Mouse (Mus musculus): ENCODE results near the gene Syndig1. TPM values are rescaled to one million over a fixed set of nuclear protein-coding genes. Genes with fewer than 3 reads are reported as not detected.

Gene Syndig1
- polyA plus RNA-seq, 1 experiment from 2014 or later, result 15.0 TPM

DNA sequence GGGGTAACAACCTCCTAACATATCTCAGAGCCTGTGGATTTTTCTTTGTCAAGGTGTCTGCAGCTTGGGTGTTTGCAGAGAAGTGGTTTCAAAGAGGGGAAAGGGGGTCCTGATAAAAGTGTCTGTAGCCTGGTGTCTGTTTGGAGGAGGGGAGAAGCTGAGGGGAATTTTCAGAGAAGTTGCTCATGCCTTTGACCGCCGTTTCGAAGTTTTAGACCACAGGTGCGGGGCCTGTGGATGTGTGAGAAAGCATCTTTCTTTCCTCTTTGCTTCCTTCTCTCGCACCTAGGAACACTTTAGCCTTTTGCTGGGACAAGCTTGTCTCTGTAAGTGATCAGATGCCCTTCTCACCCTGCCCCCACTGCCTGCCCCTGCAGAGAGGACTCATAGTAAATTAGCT lies 3.3 kb downstream of the Syndig1 start:
- 7% methylated on average over 5 of the region's 5 CpGs for WGBS
- Histone ChIP-seq H3K4me1 (peaks cover 20% of the 10 kb centered on the region), H3K27ac (no peak overlapping the region), H3K4me2 (replicated peaks) (peak overlapping the region; percentile 89), H3K27me3 (replicated peaks) (peaks cover 29% of the 10 kb centered on the region), H3K9ac (no peak overlapping the region), H3K36me3 (no peaks in the 10 kb centered on the region), H3K9me3 (no peaks in the 10 kb centered on the region), H3K4me3 (peak overlapping the region; percentile 57)
- ATAC-seq (ENCODE audit: low FRiP score, low read depth), result no peak

DNA sequence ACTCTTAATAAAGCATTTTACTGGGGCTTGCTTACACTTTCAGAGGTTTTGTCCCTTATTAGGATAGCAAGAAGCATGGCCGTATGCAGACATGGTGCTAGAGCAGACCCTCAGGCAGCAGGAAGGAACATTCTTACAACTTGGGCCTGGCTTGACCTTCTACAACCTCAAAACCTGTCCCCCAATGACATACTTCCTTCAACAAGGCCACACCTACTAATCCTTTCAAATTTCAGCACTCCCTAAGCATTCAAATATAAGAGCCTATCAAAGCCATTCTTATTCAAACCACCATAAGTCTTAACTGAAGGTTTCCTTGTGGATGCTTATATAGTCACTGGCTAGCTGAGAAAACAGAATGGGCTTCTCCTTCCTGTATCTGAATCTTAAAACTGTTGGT lies 6.1 kb downstream of the Syndig1 start:
- Histone ChIP-seq H3K9ac (no peak overlapping the region), H3K27ac (no peak overlapping the region), H3K4me2 (replicated peaks) (no peak overlapping the region), H3K36me3 (no peaks in the 10 kb centered on the region), H3K27me3 (replicated peaks) (peaks cover 25% of the 10 kb centered on the region), H3K9me3 (no peaks in the 10 kb centered on the region), H3K4me3 (no peak overlapping the region), H3K4me1 (peaks cover 17% of the 10 kb centered on the region)
- WGBS, result 83% methylated on average over 1 of the region's 1 CpGs
- no peak for ATAC-seq (ENCODE audit: low FRiP score, low read depth)

DNA sequence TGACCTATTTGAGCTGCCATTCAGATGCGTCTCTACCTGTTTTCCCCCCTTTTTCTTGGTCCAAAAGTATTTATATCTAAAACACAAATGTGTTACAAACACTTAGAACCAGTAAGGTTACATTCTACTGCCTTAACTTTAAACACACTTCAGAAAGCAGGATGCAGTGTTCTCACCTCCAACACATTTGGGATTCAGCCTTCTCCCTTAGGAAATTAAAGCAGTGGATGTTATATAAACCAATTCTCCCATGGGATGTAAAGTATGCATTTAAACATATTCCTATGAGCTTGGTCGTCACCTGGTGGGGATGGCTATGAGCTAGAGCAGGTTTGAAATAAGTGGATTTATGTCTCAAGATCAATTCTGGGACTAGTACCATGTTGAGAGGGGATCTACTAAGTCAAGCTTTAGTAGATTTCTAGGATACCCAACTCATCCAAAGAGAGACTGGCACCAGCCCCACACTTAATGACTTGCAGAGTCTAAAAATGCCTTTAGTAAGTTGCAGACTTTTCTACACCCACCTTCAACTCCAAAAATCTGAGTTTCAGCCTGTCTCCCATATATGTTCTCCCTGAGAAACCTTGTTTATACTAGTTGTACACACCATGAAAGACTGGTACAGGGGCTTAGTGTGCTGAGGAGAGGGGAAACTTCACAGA lies 7.6 kb downstream of the Syndig1 start:
- ATAC-seq (ENCODE audit: low FRiP score, low read depth), result no peak
- peaks cover 7% of the 10 kb centered on the region; the same call in 1 of the 2 replicates for H3K4me1 ChIP-seq
- H3K27me3 ChIP-seq (replicated peaks), result peaks cover 11% of the 10 kb centered on the region
- H3K9me3 ChIP-seq, result no peaks in the 10 kb centered on the region
- no peaks in the 10 kb centered on the region for H3K36me3 ChIP-seq
- no peak overlapping the region for H3K4me3 ChIP-seq
- no peak overlapping the region for H3K27ac ChIP-seq
- no peak overlapping the region for H3K9ac ChIP-seq
- no peak overlapping the region for H3K4me2 ChIP-seq (replicated peaks)
- 90% methylated on average over 2 of the region's 2 CpGs for WGBS

DNA sequence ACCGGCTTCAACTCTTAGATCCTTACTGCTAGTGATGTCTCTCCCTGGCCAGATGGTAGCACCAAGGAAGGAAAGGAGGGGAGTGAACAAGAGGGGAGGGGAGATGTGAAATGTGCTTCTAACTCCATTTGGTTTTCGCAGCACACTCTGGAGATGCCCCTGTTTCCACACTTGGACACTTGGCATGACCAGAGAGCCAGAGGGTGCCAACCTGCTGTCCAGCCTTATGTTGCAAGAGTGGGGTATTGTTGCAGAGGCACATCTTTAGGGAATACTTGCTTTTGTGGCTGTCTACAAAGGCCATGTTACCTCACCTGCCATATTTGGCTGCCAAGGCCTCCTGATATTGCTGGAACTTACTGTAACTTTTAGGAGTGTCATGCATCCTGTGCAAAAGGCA lies 10.7 kb downstream of the Syndig1 start:
- Histone ChIP-seq H3K4me2 (replicated peaks) (no peak overlapping the region), H3K9ac (no peak overlapping the region), H3K4me1 (no peaks in the 10 kb centered on the region), H3K4me3 (no peak overlapping the region), H3K27ac (no peak overlapping the region), H3K36me3 (no peaks in the 10 kb centered on the region), H3K9me3 (no peaks in the 10 kb centered on the region), H3K27me3 (replicated peaks) (no peaks in the 10 kb centered on the region)
- WGBS, result 78% methylated on average over 2 of the region's 2 CpGs
- no peak for ATAC-seq (ENCODE audit: low FRiP score, low read depth)

DNA sequence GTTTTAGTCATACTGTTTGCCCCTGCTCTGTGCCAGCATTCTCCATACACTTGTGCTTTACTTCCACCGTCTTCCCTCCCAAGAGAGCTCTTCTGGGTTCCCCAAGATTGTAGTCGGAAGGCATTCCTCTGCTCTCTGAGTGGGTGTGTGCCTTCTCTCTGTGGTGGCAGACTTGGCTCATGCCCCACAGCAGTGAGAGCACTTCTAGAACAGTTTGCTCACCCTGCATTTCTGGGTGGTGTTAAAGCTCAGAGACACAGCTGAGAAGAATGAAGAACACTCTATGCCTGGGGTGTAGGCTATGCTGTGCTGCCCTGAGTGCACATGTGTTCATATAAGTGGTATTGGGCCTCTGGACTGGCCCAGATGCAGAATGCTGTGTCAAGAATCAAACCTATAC lies 15.6 kb downstream of the Syndig1 start:
- H3K4me2 ChIP-seq (replicated peaks), result no peak overlapping the region
- H3K36me3 ChIP-seq, result no peaks in the 10 kb centered on the region
- H3K9ac ChIP-seq, result no peak overlapping the region
- H3K9me3 ChIP-seq, result no peaks in the 10 kb centered on the region
- ATAC-seq (ENCODE audit: low FRiP score, low read depth), result no peak
- H3K27me3 ChIP-seq (replicated peaks), result no peaks in the 10 kb centered on the region
- H3K4me1 ChIP-seq, result no peaks in the 10 kb centered on the region
- no peak overlapping the region for H3K4me3 ChIP-seq
- H3K27ac ChIP-seq, result no peak overlapping the region
- 79% methylated on average over 2 of the region's 2 CpGs for whole genome bisulfite sequencing

DNA sequence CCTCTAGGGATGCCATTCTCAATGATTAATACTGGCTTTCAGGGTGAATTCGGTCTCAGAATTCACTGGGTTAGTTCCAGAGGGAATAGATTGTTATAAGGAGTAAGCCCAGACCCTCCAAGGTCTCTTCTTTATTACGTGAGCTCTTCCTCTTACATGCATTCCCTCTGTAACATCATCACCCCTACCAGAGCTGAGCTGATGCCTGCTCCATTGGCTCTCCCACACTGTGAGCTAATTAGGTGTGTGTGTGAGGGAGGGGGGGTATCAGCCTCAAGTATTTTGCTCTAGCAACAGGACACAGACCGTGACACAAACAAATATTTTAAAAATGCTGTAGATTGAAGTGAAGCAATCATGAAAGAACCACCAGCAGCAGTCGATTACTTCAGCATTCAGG lies 19.8 kb downstream of the Syndig1 start:
- no peaks in the 10 kb centered on the region for H3K27me3 ChIP-seq (replicated peaks)
- ATAC-seq (ENCODE audit: low FRiP score, low read depth), result 0 out of 2 replicates have a peak, but pooled peaks have one; percentile 29
- H3K4me2 ChIP-seq (replicated peaks), result no peak overlapping the region
- no peak overlapping the region for H3K9ac ChIP-seq
- H3K4me3 ChIP-seq, result no peak overlapping the region
- no peaks in the 10 kb centered on the region for H3K9me3 ChIP-seq
- H3K27ac ChIP-seq, result no peak overlapping the region
- WGBS, result 68% methylated on average over 4 of the region's 4 CpGs
- H3K36me3 ChIP-seq, result no peaks in the 10 kb centered on the region
- no peaks in the 10 kb centered on the region for H3K4me1 ChIP-seq

DNA sequence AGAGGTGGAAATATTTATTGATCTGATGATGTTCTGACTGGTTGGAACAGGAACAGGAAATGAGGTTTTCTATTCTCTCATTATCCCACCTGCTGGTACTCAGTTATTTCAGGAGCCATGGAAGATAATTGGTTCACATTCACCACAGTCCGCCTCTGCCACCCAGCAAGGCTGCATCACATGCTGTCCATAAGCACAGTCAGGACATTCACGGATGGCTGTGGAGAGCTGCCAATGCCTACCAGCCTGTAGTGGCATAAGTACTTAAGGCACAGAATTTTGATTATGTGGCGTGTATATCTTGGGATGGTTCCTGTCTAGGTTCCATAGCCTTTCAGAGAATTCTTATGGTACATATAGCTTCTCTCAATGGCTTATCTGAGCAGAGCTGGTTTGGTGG lies 32.0 kb downstream of the Syndig1 start:
- ATAC-seq (ENCODE audit: low FRiP score, low read depth), result no peak
- H3K9ac ChIP-seq, result no peak overlapping the region
- no peaks in the 10 kb centered on the region for H3K4me1 ChIP-seq
- 87% methylated on average over 3 of the region's 3 CpGs for WGBS
- H3K4me2 ChIP-seq (replicated peaks), result no peak overlapping the region
- H3K4me3 ChIP-seq, result no peak overlapping the region
- H3K36me3 ChIP-seq, result no peaks in the 10 kb centered on the region
- H3K27me3 ChIP-seq (replicated peaks), result no peaks in the 10 kb centered on the region
- no peak overlapping the region for H3K27ac ChIP-seq
- no peaks in the 10 kb centered on the region for H3K9me3 ChIP-seq

DNA sequence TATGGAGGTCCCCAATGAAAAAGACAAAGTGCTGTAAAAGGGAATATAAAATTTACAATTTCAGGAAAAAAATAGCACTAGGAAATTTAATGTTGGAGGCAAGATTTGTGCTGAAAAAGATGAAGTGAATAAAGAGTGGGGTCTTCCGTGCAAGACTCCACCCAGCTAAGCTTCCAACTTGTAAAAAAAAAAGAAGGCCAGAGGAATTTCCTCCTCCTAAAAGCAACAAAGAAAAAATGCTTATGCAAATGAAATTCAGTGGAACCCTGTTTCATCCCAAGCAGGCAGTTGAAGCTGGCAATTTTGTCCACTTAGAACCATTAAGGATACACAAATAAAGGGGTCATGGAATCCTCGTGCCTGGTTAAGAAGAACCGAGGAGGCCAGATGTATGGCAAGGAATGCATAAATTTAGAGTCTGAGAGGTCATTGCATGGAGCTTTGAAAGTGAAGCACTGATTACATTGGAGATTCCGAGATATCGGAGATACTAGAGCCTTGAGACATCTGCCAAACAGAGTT lies 37.0 kb downstream of the Syndig1 start:
- H3K27me3 ChIP-seq (replicated peaks), result no peaks in the 10 kb centered on the region
- no peaks in the 10 kb centered on the region for H3K36me3 ChIP-seq
- 71% methylated on average over 5 of the region's 5 CpGs for WGBS
- H3K27ac ChIP-seq, result no peak overlapping the region
- H3K9ac ChIP-seq, result no peak overlapping the region
- no peak overlapping the region for H3K4me3 ChIP-seq
- no peak overlapping the region for H3K4me2 ChIP-seq (replicated peaks)
- ATAC-seq (ENCODE audit: low FRiP score, low read depth), result no peak
- no peaks in the 10 kb centered on the region for H3K9me3 ChIP-seq
- H3K4me1 ChIP-seq, result no peaks in the 10 kb centered on the region

DNA sequence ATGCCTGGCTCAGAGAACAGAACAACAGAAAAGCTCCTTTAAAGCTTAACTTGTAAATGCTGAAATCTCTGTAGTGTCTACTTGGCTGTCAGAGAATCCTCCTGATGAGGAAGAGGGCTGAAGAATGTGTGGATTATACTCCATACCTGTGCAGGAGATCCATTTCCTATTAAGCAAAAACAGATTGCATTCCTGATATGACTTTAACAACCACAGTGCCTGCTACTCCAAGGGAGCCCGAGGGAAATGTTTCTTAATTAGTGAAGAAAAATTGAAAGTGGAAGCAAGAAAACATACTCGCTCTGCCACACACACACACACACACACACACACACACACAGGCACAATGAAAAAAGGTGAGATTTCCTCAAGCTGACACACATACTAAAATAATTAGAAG lies 41.5 kb downstream of the Syndig1 start:
- no peak overlapping the region for H3K4me3 ChIP-seq
- H3K27me3 ChIP-seq (replicated peaks), result no peaks in the 10 kb centered on the region
- no peaks in the 10 kb centered on the region for H3K9me3 ChIP-seq
- no peak overlapping the region for H3K4me2 ChIP-seq (replicated peaks)
- ATAC-seq (ENCODE audit: low FRiP score, low read depth), result no peak
- H3K9ac ChIP-seq, result no peak overlapping the region
- WGBS, result 74% methylated on average over 2 of the region's 2 CpGs
- H3K27ac ChIP-seq, result no peak overlapping the region
- H3K36me3 ChIP-seq, result no peaks in the 10 kb centered on the region
- H3K4me1 ChIP-seq, result no peaks in the 10 kb centered on the region

DNA sequence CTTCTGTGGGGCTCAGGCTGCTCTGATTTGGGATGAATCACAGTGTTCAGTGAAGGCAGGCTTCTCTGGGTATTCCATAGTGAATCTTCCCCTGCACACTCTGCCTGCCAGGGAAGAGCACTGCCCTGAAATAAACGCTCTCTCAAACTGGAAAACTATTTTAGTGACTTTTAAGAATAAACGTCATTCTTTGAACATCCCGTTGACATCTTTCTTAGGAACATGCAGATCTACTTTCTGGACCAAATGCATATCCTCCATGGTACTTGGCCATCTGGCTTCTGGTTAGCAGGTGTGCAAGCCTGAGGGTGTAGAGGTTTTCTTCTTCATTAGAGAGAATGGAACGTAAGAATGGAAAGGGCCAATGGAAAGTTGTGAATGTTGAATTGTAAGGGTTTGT lies 43.5 kb downstream of the Syndig1 start:
- 88% methylated on average over 4 of the region's 4 CpGs for WGBS
- Histone ChIP-seq H3K4me3 (no peak overlapping the region), H3K36me3 (no peaks in the 10 kb centered on the region), H3K27ac (no peak overlapping the region), H3K4me1 (no peaks in the 10 kb centered on the region), H3K9me3 (no peaks in the 10 kb centered on the region), H3K9ac (no peak overlapping the region), H3K4me2 (replicated peaks) (no peak overlapping the region), H3K27me3 (replicated peaks) (no peaks in the 10 kb centered on the region)
- no peak for ATAC-seq (ENCODE audit: low FRiP score, low read depth)

DNA sequence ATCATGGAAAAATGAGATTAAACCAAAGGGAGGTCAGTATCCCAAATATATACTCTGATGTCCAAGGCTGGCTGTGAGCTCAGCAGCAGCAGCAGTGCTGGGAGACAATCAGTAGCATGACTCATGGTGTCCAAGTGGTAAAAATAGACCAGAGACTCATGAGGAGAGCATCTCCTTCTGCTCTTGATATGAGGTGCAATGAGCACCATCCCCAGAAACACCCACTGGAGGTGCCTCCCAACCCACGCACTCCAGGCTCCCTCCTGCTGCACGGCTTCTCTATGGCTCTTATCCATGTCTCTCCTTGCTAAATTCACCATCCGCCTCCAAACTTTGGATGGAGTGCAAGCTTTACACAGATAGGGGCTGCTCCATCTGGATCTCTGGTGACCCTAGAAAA lies 44.3 kb downstream of the Syndig1 start:
- no peaks in the 10 kb centered on the region for H3K36me3 ChIP-seq
- H3K27ac ChIP-seq, result no peak overlapping the region
- WGBS, result 93% methylated on average over 3 of the region's 3 CpGs
- no peak for ATAC-seq (ENCODE audit: low FRiP score, low read depth)
- no peaks in the 10 kb centered on the region for H3K4me1 ChIP-seq
- no peak overlapping the region for H3K4me2 ChIP-seq (replicated peaks)
- no peaks in the 10 kb centered on the region for H3K9me3 ChIP-seq
- no peak overlapping the region for H3K4me3 ChIP-seq
- no peaks in the 10 kb centered on the region for H3K27me3 ChIP-seq (replicated peaks)
- H3K9ac ChIP-seq, result no peak overlapping the region

DNA sequence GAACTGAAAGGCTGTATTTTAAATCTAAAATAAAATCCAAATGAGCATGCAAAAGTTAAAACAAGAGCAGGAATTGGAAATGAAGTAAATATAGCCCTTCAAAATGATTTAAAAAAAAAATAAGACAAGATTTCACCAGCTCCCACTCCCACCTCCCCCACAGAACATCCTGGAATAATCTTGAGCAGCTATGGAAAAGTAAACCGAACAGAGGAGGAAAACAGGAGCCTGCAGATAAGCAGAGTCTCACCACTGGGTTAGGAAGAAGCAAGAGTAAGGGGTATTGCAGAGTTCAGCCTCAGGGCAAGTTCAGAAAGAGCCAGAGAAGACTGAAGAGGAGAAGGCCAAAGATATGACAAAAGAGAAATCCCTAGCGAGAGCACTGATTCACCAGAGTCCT lies 48.9 kb downstream of the Syndig1 start:
- no peaks in the 10 kb centered on the region for H3K36me3 ChIP-seq
- no peaks in the 10 kb centered on the region for H3K9me3 ChIP-seq
- H3K4me2 ChIP-seq (replicated peaks), result no peak overlapping the region
- no peaks in the 10 kb centered on the region for H3K4me1 ChIP-seq
- no peak overlapping the region for H3K4me3 ChIP-seq
- no peak overlapping the region for H3K9ac ChIP-seq
- no peaks in the 10 kb centered on the region for H3K27me3 ChIP-seq (replicated peaks)
- 83% methylated on average over 2 of the region's 2 CpGs for WGBS
- ATAC-seq (ENCODE audit: low FRiP score, low read depth), result no peak
- H3K27ac ChIP-seq, result no peak overlapping the region

DNA sequence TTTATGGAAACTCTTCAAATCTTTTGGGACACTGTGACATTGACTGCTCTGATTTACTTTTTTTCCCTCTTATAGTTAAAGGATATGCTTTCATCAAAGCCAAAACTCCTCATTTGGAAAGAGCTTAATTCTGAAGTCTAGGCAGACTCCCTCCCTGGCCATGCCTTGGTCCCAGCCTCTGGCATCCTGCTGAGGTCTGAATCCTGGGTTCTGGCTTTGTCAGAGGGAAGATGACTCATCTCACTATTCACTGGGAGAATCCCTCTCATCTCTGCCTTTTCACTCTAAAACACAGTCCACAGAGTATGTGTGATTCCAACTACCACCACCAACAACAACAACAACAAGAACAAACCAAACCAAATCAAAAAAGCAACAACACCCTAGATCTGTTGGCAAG lies 58.6 kb downstream of the Syndig1 start:
- no peak for ATAC-seq (ENCODE audit: low FRiP score, low read depth)
- Histone ChIP-seq H3K4me1 (no peaks in the 10 kb centered on the region), H3K9ac (no peak overlapping the region), H3K4me3 (no peak overlapping the region), H3K27me3 (replicated peaks) (no peaks in the 10 kb centered on the region), H3K4me2 (replicated peaks) (no peak overlapping the region), H3K27ac (no peak overlapping the region), H3K9me3 (no peaks in the 10 kb centered on the region), H3K36me3 (no peaks in the 10 kb centered on the region)
